Mouse (Mus musculus) lung, postnatal 0 days (tissue): ENCODE results near the gene Ube2h.

Experiments
- CTCF ChIP-seq: IDR thresholded peaks from 2 replicates; pipeline ENCODE4 v1.5.1; 2016; ENCODE audit warnings: antibody characterized with exemption, mild to moderate bottlenecking
- EP300 ChIP-seq: IDR thresholded peaks from 2 replicates; pipeline ENCODE4 v1.6.1; 2016; ENCODE audit warnings: antibody characterized with exemption, mild to moderate bottlenecking, control low read depth

- TF ChIP-seq EP300 (no peak), CTCF (no peak)
Measured at GRCm38 (mm10) chr6:30346737-30347136, 42.4 kb upstream of the Ube2h start.
